Mouse (Mus musculus) CD8-positive naive resting alpha-beta T cell, adult 57 days (primary cell): ENCODE data around the gene Ergic3. TPM values are rescaled to one million over a fixed set of nuclear protein-coding genes. Genes with fewer than 3 reads are reported as not detected.

ENCODE experiments used
- total RNA-seq: library from RNA; stranded (reverse); gene quantifications from one replicate; pipeline ENCODE4 v1.2.4, GENCODE M21; 2023

Ergic3 gene
- 59.8 TPM for total RNA-seq

DNA sequence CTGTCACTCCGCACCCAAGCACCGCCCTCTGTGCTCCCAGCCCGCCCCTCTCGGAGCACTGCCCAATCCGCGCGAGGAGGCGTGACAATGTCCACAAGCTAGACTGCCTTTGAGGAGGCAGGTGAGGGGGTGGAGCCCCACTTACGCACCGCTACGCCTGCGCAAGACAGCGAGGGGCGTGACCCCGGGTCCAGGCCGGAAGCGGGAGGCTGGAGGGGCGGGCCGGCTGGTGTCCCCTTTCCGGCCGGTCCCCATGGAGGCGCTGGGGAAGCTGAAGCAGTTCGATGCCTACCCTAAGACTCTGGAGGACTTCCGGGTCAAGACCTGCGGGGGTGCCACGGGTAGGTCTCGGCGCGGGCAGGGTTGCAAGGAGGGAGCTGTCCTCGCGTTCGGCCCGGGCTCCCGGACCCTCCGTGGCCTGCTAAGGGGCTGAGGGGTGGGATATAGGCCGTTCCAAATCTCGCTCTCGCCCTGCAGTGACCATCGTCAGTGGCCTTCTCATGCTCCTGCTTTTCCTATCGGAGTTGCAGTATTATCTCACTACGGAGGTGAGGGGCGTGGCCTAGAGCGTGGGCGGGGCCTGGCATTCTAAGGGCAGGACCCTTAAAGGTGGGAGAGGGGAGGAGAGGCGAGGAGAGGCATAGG lies at the start of gene Ergic3, which contains the start of gene 6430550D23Rik:
Gene Ergic3, plus strand, starts transcription at position 158 of the 645 bp plus-strand sequence.
Gene 6430550D23Rik, minus strand, starts transcription at position 90 of the 645 bp plus-strand sequence.

DNA sequence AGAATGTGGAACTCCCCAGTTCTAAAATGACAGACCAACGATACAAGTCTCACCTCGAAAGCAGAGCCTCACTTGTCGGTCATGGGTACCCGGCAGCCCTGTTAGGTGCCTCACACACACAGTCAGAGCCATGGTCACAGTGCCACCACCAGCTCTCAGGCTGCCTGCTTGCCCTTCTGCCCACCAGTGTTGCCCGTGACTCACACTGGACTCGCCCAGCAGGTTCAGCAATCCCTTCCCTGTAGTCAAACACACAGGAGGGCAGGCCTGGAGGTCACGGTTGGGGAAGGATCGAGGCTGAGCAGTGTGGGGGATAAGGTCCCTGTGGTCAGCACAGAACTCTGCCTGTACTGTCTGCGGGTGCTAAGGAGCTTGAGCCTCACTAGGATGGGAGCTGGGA lies 45.0 kb downstream of the Ergic3 start, which contains the start of gene Fer1l4:
Gene Fer1l4, minus strand, starts transcription at position 132 of the 400 bp plus-strand sequence.

GRCm38 (mm10) chr2:156065099-156066041 lies 57.5 kb downstream of the Ergic3 start, which contains the start of gene Spag4:
Gene Spag4, plus strand, starts transcription at chr2:156065175.

Other genes starting within 250 kb of the Ergic3 start
- not detected for gene Mmp24, start 232.7 kb upstream of the Ergic3 start, total RNA-seq
- gene BC029722, start 188.6 kb upstream of the Ergic3 start, total RNA-seq, result 21.4 TPM
- 120 TPM for gene Eif6, start 181.1 kb upstream of the Ergic3 start, total RNA-seq
- 0.24 TPM for gene Fam83c, start 173.2 kb upstream of the Ergic3 start, total RNA-seq
- gene Uqcc1, start 77.7 kb upstream of the Ergic3 start, total RNA-seq, result 40.3 TPM
- gene Gm15557, start 67.3 kb upstream of the Ergic3 start, total RNA-seq, result not detected
- gene Gdf5, start 62.7 kb upstream of the Ergic3 start, total RNA-seq, result not detected
- 62.5 TPM for gene Cep250, start 51.6 kb upstream of the Ergic3 start, total RNA-seq
- 2.8 TPM for gene 6430550D23Rik, start 68 bp upstream of the Ergic3 start, total RNA-seq
- gene Fer1l4, start 44.9 kb downstream of the Ergic3 start, total RNA-seq, result not detected
- gene Spag4, start 57.1 kb downstream of the Ergic3 start, total RNA-seq, result 4.1 TPM
- gene Cpne1, start 103.9 kb downstream of the Ergic3 start, total RNA-seq, result 67.0 TPM
- 26.5 TPM for gene Rbm12, start 103.9 kb downstream of the Ergic3 start, total RNA-seq
- gene Gm28036, start 119.0 kb downstream of the Ergic3 start, total RNA-seq, result 24.3 TPM
- 51.0 TPM for gene Romo1, start 136.0 kb downstream of the Ergic3 start, total RNA-seq
- 24.9 TPM for gene Nfs1, start 136.1 kb downstream of the Ergic3 start, total RNA-seq
- gene Rbm39, start 172.2 kb downstream of the Ergic3 start, total RNA-seq, result 1,869 TPM
- gene Phf20, start 188.4 kb downstream of the Ergic3 start, total RNA-seq, result 76.0 TPM